Mouse (Mus musculus) lung, postnatal 0 days (tissue): ENCODE data around the gene H2afj. TPM values are rescaled to one million over a fixed set of nuclear protein-coding genes. Genes with fewer than 3 reads are reported as not detected.

Experiments used
- ATAC-seq: fragments of 200-750 bp; cut with Nextera tagmentation; 2 replicates; pipeline ENCODE4 v1.8.0; 2017; ENCODE audit warnings: moderate library complexity
- DNase-seq: peaks from one replicate; pipeline ENCODE4 v3.0.0-alpha.2; 2016; ENCODE audit warnings: low spot score
- H3K27ac ChIP-seq: fragments of 300-500 bp; sonication (generic); 2 replicates; pipeline ENCODE4 v1.5.1; 2014; ENCODE audit warnings: antibody characterized with exemption, mild to moderate bottlenecking, low read length, mixed read lengths
- H3K27me3 ChIP-seq: fragments of 300-500 bp; sonication (generic); replicated peaks from 2 replicates; pipeline ENCODE4 v1.6.1; 2014; ENCODE audit warnings: low read length, mixed read lengths; ENCODE audit not compliant: insufficient read depth
- H3K36me3 ChIP-seq: fragments of 300-500 bp; sonication (generic); 2 replicates; pipeline ENCODE4 v1.6.1; 2014; ENCODE audit warnings: low read length, mixed read lengths; ENCODE audit not compliant: insufficient read depth
- H3K4me1 ChIP-seq: fragments of 300-500 bp; sonication (generic); 2 replicates; pipeline ENCODE4 v1.6.1; 2014; ENCODE audit warnings: antibody characterized with exemption, low read depth, low read length, mixed read lengths; ENCODE audit not compliant: insufficient read depth
- H3K4me2 ChIP-seq: fragments of 300-500 bp; sonication (generic); replicated peaks from 2 replicates; pipeline ENCODE4 v1.6.1; 2014; ENCODE audit warnings: low read depth, mild to moderate bottlenecking, low read length, moderate library complexity, mixed read lengths
- H3K4me3 ChIP-seq: fragments of 300-500 bp; sonication (generic); 2 replicates; pipeline ENCODE4 v1.5.1; 2014; ENCODE audit warnings: low read depth, low read length
- H3K9ac ChIP-seq: fragments of 300-500 bp; sonication (generic); replicated peaks from 2 replicates; pipeline ENCODE4 v1.6.1; 2014; ENCODE audit warnings: low read depth, mild to moderate bottlenecking
- H3K9me3 ChIP-seq: fragments of 300-500 bp; sonication (generic); 2 replicates; pipeline ENCODE4 v1.6.1; 2016; ENCODE audit warnings: low read length, mixed read lengths
- CTCF ChIP-seq: IDR thresholded peaks from 2 replicates; pipeline ENCODE4 v1.5.1; 2016; ENCODE audit warnings: antibody characterized with exemption, mild to moderate bottlenecking
- EP300 ChIP-seq: IDR thresholded peaks from 2 replicates; pipeline ENCODE4 v1.6.1; 2016; ENCODE audit warnings: antibody characterized with exemption, mild to moderate bottlenecking, control low read depth
- WGBS: fragments of 180-500 bp; shearing (Covaris S2); extraction: QIAGEN DNeasy Blood & Tissue Kit; methylation state at CpG from one replicate; pipeline ENCODE4 v1.1.7; 2014; 5-methylcytosine and 5-hydroxymethylcytosine counted together
- polyA plus RNA-seq: library from polyadenylated mRNA; unstranded; fragments of >200 nt; fragmentation: Nextera tagmentation; extraction: Ambion mirVana; gene quantifications from 2 replicates; pipeline ENCODE4 v1.2.1, GENCODE M21; 2015

H2afj gene
- polyA plus RNA-seq, 1 experiment from 2014 or later, result 464 TPM

GRCm38 (mm10) chr6:136804705-136805408 lies 3.2 kb upstream of the H2afj start:
- 15% methylated on average over 9 of the region's 9 CpGs for WGBS

GRCm38 (mm10) chr6:136805409-136805775 lies 2.7 kb upstream of the H2afj start:
- DNase-seq (no peak), ATAC-seq (no peak)
- Histone ChIP-seq H3K36me3 (no peaks in the 10 kb centered on the region), H3K27ac (peak overlapping the region; percentile 95), H3K4me2 (no peak overlapping the region), H3K9ac (no peak overlapping the region), H3K9me3 (no peaks in the 10 kb centered on the region), H3K4me1 (peaks cover 3% of the 10 kb centered on the region; the same call in 1 of the 2 replicates), H3K4me3 (no peak overlapping the region), H3K27me3 (no peaks in the 10 kb centered on the region)
- WGBS, result 64% methylated on average over 1 of the region's 1 CpGs
- TF ChIP-seq CTCF, result no peak
- no peak for TF ChIP-seq EP300

More at GRCm38 (mm10) chr6:136804705-136805408, 3.2 kb upstream of the H2afj start:
- no peaks in the 10 kb centered on the region for H3K27me3 ChIP-seq
- H3K36me3 ChIP-seq, result no peaks in the 10 kb centered on the region
- no peak for TF ChIP-seq CTCF
- TF ChIP-seq EP300, result no peak
- H3K9me3 ChIP-seq, result no peaks in the 10 kb centered on the region
- H3K27ac ChIP-seq, result peak overlapping the region; percentile 95
- H3K4me3 ChIP-seq, result peak overlapping the region; percentile 58
- H3K9ac ChIP-seq, result no peak overlapping the region
- peak; percentile 64 for DNase-seq
- ATAC-seq, result no peak
- H3K4me2 ChIP-seq, result peak overlapping the region; percentile 92
- H3K4me1 ChIP-seq, result peaks cover 3% of the 10 kb centered on the region; the same call in 1 of the 2 replicates

- TF ChIP-seq EP300 (peak; percentile 12; the same call in 1 of the 2 replicates), CTCF (no peak)
- Histone ChIP-seq H3K27me3 (no peaks in the 10 kb centered on the region), H3K9ac (no peak overlapping the region), H3K27ac (peak overlapping the region; percentile 95), H3K4me2 (peak overlapping the region; percentile 90), H3K36me3 (no peaks in the 10 kb centered on the region), H3K4me1 (peaks cover 3% of the 10 kb centered on the region; the same call in 1 of the 2 replicates), H3K4me3 (no peak overlapping the region), H3K9me3 (no peaks in the 10 kb centered on the region)
- 54% methylated on average over 5 of the region's 5 CpGs for WGBS
- DNase-seq (peak; percentile 88), ATAC-seq (peak; percentile 18)
These were observed 1.2 kb upstream of the H2afj start for GRCm38 (mm10) chr6:136806819-136807218.

GRCm38 (mm10) chr6:136807395-136808013 lies 540 bp upstream of the H2afj start:
- Histone ChIP-seq H3K4me3 (peak overlapping the region; percentile 77; the same call in 1 of the 2 replicates), H3K9me3 (no peaks in the 10 kb centered on the region), H3K4me2 (peak overlapping the region; percentile 90), H3K9ac (no peak overlapping the region; the same call in 1 of the 2 replicates), H3K36me3 (0 out of 2 replicates have a peak, but pooled peaks cover 4% of the 10 kb centered on the region), H3K27me3 (no peaks in the 10 kb centered on the region), H3K27ac (peak overlapping the region; percentile 95), H3K4me1 (peaks cover 3% of the 10 kb centered on the region; the same call in 1 of the 2 replicates)
- ATAC-seq (peak; percentile 10), DNase-seq (peak; percentile 56)
- TF ChIP-seq EP300 (no peak), CTCF (no peak)
- WGBS, result 34% methylated on average over 18 of the region's 18 CpGs

GRCm38 (mm10) chr6:136808631-136809046 lies 595 bp downstream of the H2afj start:
- Histone ChIP-seq H3K4me2 (peak overlapping the region; percentile 90), H3K9ac (peak overlapping the region; percentile 70), H3K36me3 (0 out of 2 replicates have a peak, but pooled peaks cover 7% of the 10 kb centered on the region), H3K9me3 (no peaks in the 10 kb centered on the region), H3K27me3 (no peaks in the 10 kb centered on the region), H3K4me1 (no peaks in the 10 kb centered on the region; the same call in 1 of the 2 replicates), H3K4me3 (peak overlapping the region; percentile 77), H3K27ac (peak overlapping the region; percentile 91)
- TF ChIP-seq EP300, result no peak
- TF ChIP-seq CTCF, result no peak
- 2% methylated on average over 28 of the region's 28 CpGs for WGBS
- ATAC-seq, result peak; percentile 6
- DNase-seq, result peak; percentile 51

GRCm38 (mm10) chr6:136809077-136809476 lies 1.0 kb downstream of the H2afj start:
- peak; percentile 17 for ATAC-seq
- Histone ChIP-seq H3K27me3 (no peaks in the 10 kb centered on the region), H3K4me2 (peak overlapping the region; percentile 90), H3K4me1 (no peaks in the 10 kb centered on the region; the same call in 1 of the 2 replicates), H3K4me3 (peak overlapping the region; percentile 77), H3K9ac (peak overlapping the region; percentile 70), H3K9me3 (no peaks in the 10 kb centered on the region), H3K36me3 (peaks cover 10% of the 10 kb centered on the region; the same call in 1 of the 2 replicates), H3K27ac (peak overlapping the region; percentile 91)
- DNase-seq, result peak; percentile 96
- TF ChIP-seq CTCF (no peak), EP300 (peak; percentile 78)
- 11% methylated on average over 14 of the region's 14 CpGs for WGBS
